Mouse (Mus musculus) ZHBTc4 (cell line): ENCODE results near the gene Fkbp6.
A peak's percentile ranks its signal among the peaks of the same experiment; 100 is the strongest.

Experiments used
- DNase-seq: peaks from one replicate; pipeline ENCODE4 v3.0.0-alpha.2; 2011; ENCODE audit warnings: low read depth, low spot score

Fkbp6 gene

DNA sequence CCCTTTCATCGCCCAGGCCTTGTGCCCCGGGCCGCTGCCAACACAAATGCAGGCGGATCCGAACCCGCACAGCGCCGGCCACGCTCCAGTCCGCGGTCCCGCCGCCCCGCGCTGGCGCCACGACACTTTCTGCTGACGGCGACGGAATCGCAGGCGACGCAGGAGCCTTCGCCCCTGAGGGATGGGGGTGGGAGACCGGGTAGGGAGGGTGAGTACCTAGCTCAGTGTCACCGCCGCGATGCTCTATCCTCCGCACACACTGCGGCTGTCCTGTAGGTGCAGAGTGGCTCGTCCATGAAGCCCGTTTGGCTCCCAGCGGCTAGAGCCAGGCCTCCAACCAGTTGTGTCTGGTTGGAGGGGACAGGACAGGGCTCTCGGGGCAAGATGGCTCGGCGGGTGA is 73.2 kb downstream of the Fkbp6 start:
- DNase-seq = peak; percentile 60

GRCm38 (mm10) chr5:135274663-135275396 is 75.0 kb downstream of the Fkbp6 start:
- peak; percentile 46 for DNase-seq

GRCm38 (mm10) chr5:135271563-135272165 is 78.2 kb downstream of the Fkbp6 start:
- DNase-seq = no peak

- DNase-seq = no peak
Measured at GRCm38 (mm10) chr5:135270361-135270760, 79.5 kb downstream of the Fkbp6 start.

- DNase-seq = no peak
Measured at GRCm38 (mm10) chr5:135269451-135269850, 80.4 kb downstream of the Fkbp6 start.

DNA sequence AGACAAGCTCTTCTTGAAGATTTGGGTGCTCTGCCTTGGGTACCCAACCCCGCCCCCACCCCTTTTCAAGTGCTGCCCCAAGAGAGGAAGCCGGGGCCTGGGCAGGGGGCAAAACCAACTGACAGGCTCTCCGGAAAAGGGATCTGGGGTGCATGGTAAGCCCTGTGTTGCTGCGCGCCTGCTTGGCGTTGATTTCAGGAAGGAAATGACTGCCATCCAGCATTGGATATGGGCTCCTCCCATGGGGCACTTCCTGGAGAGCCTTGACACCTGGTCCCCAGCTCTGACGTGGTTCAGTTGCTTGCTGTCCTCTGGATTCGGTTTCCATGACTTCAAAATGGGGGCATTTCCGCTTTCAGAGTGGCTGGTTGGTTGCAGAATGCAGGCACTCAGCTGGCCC is 85.3 kb downstream of the Fkbp6 start:
- DNase-seq = no peak

DNA sequence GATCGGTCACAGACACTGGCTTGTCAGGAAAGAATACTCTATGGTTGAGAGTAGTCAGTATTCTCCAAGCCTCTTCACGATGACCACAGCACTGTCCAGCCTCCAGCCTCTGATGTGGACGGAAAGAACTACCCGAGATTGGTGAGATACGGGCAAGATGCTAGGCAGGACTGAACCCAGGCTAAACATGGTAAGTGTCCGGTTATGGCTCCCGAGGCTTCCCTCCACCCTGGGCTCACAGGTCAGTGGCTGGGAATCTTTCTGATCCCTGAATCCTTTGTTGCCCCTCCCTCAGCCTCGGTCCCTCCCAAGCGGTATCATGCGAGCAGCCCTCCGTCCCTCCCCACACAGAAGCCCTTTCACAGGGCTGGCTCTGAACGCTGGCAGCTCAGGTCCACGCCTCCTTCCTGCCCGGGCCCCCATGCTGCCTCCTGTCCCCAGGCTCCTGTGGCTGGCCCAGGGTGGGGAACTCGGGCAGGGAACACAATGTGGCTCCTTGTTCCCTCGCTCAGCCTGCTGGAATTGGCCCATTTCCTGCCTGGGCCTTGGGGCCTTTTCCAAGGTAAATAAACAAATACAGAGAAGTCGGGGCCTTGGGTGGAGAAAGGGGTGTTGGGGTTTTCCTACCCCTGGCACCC is 85.9 kb downstream of the Fkbp6 start:
- peak; percentile 39 for DNase-seq

DNA sequence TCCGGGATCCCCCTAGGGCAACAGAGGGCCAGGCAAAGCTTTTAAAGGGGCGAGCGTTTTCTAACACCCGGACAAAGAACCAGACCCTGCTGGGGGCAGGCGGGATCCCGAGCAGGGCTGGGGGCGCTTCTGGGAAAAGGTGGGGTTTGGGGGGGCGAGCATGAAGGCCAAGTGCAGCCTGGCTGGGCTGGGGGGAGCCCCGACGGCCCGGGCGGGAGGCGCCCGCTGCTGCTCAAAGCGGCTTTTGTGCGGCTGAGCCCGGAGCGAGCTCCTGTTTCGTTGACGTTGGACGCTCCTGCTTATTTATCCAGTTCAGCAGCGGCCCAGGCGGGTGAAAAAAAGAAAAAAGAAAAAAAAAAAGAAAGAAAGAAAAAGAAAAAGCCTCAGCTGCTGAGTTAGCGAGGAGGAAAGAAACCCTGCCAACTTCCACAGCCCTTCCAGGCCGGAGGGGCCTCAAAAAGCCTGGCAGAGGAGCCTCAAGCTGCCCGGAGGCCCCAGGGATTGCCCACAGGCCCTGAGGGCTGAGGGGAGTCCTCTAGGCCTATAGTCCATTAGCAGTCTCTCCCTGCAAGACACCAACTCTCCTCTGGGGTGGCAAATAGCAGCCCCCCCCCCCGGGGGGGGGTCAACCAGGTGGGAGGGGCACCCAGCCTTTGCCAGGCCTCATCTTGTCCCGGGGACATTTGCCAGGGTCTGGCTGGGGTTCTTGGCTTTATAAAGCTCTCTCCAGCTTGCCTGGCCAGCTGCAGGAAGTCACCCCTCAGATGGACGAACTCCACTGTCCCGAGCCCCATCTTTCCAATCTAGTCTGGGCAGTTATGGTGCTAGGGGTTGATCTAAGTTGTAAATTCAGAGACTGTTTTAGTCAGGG is 91.3 kb downstream of the Fkbp6 start:
- no peak for DNase-seq

- peak; percentile 91 for DNase-seq
Measured at GRCm38 (mm10) chr5:135257559-135257958, 92.3 kb downstream of the Fkbp6 start.

DNA sequence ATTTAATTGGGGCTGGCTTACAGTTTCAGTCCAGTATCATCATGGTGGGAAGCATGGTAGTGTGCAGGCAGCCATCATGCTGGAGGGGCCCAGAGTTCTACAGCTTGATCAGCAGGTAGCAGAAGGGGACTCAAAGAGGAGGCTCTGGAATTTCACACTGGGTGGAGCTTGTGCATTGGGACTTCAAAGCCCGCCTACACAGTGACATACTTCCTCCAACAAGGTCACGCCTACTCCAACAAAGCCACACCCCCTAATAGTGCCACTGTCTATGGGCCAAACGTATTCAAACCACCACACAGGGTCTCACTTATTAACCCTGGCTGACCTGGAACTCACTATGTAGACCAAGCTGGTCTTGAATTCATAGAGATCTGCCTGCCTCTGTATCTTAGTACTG is 93.7 kb downstream of the Fkbp6 start:
- peak; percentile 64 for DNase-seq

DNA sequence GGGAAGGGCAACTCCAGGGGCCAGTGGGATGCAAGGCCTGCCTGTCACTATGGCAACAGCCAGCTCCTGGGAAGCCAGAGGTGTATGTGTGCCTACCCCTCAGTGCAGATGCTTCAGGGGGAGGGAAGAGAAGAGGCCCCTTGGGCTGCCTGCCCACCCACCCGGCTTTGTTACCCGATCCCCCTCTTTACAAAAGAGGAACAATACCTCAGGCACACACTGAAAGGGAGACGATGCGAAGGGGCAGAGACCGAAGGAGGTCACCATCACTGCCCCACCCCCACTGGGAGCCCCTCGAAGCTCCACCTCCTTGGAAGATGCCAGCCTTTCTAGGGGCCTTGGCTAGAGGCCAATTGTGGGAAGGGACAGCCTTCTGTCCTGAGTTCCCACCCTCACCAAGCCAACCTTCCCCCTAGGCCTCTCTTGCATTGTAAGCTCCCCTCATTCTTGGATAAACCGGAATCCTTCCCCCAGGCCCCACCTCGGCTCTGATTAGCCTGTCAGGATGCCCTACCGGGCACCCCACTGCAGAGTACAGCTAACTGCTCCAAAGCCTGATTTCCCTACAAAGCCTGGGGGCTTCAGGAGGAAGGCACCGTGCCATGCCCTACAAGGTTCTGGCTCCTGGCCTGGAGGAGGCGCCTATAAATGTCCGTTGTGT is 96.0 kb downstream of the Fkbp6 start:
- no peak for DNase-seq

GRCm38 (mm10) chr5:135251079-135251454 is 98.8 kb downstream of the Fkbp6 start, which contains the start of gene Fzd9:
Fzd9 (minus strand) TSS chr5:135251230.
- peak; percentile 92 for DNase-seq

- DNase-seq = peak; percentile 71
Measured at GRCm38 (mm10) chr5:135250186-135251078, 99.4 kb downstream of the Fkbp6 start.

GRCm38 (mm10) chr5:135248956-135249676 is 100.7 kb downstream of the Fkbp6 start:
- peak; percentile 51 for DNase-seq

DNA sequence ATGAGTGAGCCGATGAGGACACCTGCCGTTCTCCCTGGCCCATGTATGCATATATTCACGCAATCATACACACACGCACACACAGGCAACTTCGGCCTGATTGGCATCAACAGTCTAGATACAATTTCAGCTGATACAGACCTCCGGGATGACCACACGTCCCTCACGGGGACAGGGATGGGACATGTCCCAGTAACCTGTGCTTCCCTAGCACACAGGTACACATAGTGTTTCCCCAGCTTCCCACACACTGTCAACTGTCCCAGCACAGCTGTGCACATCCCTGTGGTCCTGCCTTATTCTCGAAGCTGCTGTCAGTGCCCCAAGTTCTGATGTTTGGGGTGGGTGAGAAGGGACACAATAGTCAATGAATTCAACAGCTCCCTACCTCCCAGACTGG is 102.5 kb downstream of the Fkbp6 start:
- no peak for DNase-seq

DNA sequence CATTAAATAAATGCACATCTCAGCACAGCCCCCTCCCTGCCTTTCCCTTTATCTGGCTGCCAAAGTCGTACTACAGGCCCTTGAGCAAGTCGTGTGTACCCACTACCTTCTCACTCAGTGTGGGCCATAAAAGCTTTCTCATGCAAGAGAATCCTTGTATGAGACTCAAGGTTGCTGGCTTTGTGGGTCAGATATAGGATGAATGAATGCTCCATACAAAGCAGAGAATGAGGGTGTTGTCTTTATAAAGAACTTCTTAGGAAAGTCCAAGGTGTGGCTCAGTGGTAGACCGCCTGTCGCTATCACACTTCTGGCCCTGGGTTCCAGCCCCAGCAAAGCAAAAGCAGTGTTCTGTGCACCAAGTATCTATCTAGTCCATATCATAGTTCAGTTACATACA is 103.3 kb downstream of the Fkbp6 start:
- DNase-seq = peak; percentile 78

GRCm38 (mm10) chr5:135243166-135243565 is 106.7 kb downstream of the Fkbp6 start:
- no peak for DNase-seq

- no peak for DNase-seq
Measured at GRCm38 (mm10) chr5:135242608-135243007, 107.2 kb downstream of the Fkbp6 start.

DNA sequence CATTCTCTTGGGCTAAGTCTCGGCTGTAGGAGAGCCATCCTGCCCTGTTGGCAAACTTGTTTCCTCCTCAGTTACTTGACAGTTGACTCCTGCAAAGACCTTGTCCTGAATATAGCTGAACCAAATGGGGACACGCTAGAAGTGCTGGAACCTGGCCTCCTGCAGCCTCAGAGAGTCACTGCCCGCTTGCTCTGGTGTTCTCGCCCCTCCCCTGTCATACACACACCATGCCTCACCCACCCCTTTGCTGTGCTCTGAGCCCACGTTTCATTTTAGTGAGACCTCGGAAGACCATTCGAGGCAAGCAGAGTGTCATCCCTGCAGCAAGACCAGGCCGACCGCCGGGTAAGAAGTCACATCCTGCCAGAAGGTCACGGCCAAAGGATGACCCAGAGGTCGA is 107.7 kb downstream of the Fkbp6 start:
- no peak for DNase-seq
